Mouse (Mus musculus) bone marrow, adult 2 months (tissue): Measurements from ENCODE around the gene Cntnap2. TPM values are rescaled to one million over a fixed set of nuclear protein-coding genes. Genes with fewer than 3 reads are reported as not detected.
"Not testable (repeated sequence)": the region's sequence is repeated elsewhere in the genome, so short reads cannot be mapped to it uniquely, and the experiment has no call there.

Experiments used
- H3K27ac ChIP-seq: fragments of 200-500 bp; 2 replicates; pipeline ENCODE4 v1.5.1; 2012; ENCODE audit warnings: low read depth, mild to moderate bottlenecking, control low read depth, inconsistent platforms, low read length; ENCODE audit not compliant: control insufficient read depth, poor library complexity, insufficient read depth
- H3K4me1 ChIP-seq: fragments of 200-500 bp; 2 replicates; pipeline ENCODE4 v1.6.1; 2011; ENCODE audit warnings: low read length; ENCODE audit not compliant: control insufficient read depth, insufficient read depth
- H3K4me3 ChIP-seq: fragments of 200-500 bp; replicated peaks from 2 replicates; pipeline ENCODE3; 2011; ENCODE audit warnings: mild to moderate bottlenecking, low read depth, low read length, control low read depth; ENCODE audit not compliant: control insufficient read depth
- CTCF ChIP-seq: fragments of 200-500 bp; IDR thresholded peaks from 2 replicates; pipeline ENCODE4 v1.5.1; 2011; ENCODE audit warnings: low read length, control low read depth; ENCODE audit not compliant: control insufficient read depth, insufficient read depth
- POLR2A ChIP-seq: fragments of 200-500 bp; IDR thresholded peaks from 2 replicates; pipeline ENCODE4 v1.6.1; 2011; ENCODE audit warnings: low read depth, mild to moderate bottlenecking, control low read depth, low read length, borderline replicate concordance; ENCODE audit not compliant: control insufficient read depth
- WGBS: fragments of 180-500 bp; shearing (Covaris S2); methylation state at CpG from one replicate; pipeline ENCODE4 v1.1.7; 2018; 5-methylcytosine and 5-hydroxymethylcytosine counted together
- polyA plus RNA-seq: library from polyadenylated mRNA; stranded (reverse); fragments of >200 nt; gene quantifications from 2 replicates; pipeline ENCODE4 v1.2.4, GENCODE M21; 2011; ENCODE audit warnings: low replicate concordance; ENCODE audit not compliant: missing spikeins, insufficient read depth, insufficient read length

Gene Cntnap2
- polyA plus RNA-seq, 1 experiment = 0.40 TPM

DNA sequence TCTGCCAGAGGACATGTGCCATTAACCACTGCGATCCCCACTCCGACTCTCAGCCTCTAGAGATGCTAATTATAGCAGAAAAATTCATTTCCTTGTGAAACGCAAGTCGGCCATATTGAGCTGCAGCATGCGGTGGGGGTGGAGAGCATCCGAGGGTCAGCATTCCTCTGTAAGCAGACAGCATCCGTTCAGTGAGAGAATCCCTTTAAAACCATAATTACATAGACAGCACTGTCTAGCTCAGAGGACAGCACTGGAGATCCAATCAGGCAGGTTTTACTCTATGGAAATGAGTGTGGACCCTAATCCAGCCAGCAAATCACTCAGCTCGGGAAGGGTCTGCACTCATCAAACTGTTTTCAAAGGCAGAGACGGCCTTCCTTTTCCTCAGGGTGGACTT, 2133.3 kb downstream of the Cntnap2 start:
- WGBS = 70% methylated on average over 9 of the region's 9 CpGs
- TF ChIP-seq CTCF (no peak), POLR2A (no peak)
- Histone ChIP-seq H3K4me3 (no peak overlapping the region), H3K27ac (no peak overlapping the region), H3K4me1 (no peaks in the 10 kb centered on the region)

DNA sequence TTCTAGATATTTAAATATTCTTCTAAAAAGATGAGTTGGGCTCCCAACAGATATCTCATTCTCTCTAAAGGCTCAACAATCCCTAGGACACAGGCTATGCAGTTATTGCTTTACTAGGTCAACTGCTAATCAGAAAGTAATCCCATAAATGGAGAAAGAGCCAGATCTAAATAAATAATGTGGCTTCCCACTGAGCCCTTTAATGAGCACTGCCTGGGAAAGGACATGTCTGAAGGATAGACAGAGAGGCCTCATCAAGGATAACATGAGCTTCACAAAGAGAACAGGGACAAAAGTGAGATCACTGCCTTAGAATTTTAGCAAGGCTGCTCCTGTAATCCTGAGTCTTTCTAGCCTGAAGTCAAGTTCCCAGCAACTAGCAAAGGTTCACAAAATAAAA, 2138.4 kb downstream of the Cntnap2 start:
- H3K4me3 ChIP-seq = no peak overlapping the region
- TF ChIP-seq CTCF (no peak), POLR2A (no peak)
- no peak overlapping the region for H3K27ac ChIP-seq
- H3K4me1 ChIP-seq = no peaks in the 10 kb centered on the region

DNA sequence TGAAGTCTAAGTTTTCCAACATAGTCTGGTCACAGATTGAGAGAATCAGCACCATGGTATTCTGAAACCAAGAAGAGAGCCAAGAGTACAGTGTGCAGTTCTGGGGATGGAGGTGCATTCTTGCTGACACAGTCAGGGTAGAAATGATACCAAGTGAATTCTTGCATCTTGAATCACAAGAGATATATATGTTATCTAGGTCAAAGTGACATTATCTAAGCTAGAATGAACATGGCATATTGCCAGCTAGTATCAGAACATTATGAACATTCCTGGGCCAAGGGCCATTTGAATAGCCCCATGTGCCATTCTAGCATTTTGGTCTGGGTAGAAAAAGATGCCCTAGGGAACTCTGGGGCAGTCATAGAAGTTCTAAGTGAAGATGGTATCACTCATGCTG, 2141.5 kb downstream of the Cntnap2 start:
- Histone ChIP-seq H3K27ac (no peak overlapping the region), H3K4me1 (no peaks in the 10 kb centered on the region; the same call in 1 of the 2 replicates), H3K4me3 (no peak overlapping the region)
- no peak for TF ChIP-seq CTCF

DNA sequence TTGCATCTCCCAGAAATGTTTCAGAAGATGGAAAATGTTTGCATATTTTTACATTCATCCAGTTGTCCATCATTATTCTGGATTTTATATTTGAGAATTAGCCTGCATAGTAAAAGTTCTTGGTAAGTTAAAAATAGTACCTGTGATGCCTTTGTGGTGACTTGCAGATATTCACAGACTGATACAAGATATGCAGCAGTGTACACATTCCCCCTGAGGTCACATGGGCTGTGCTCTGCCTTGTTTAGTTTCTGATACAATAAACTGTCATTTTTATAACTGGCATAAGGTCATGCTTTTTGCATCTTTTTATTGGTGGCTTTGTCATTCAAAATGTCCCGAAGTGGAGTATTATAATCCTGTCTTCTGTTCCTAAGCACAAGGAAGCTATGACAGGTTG, 2148.9 kb downstream of the Cntnap2 start:
- no peaks in the 10 kb centered on the region; the same call in 1 of the 2 replicates for H3K4me1 ChIP-seq
- 57% methylated on average over 1 of the region's 1 CpGs for WGBS
- no peak overlapping the region for H3K27ac ChIP-seq
- H3K4me3 ChIP-seq = no peak overlapping the region
- TF ChIP-seq CTCF (no peak), POLR2A (no peak)

DNA sequence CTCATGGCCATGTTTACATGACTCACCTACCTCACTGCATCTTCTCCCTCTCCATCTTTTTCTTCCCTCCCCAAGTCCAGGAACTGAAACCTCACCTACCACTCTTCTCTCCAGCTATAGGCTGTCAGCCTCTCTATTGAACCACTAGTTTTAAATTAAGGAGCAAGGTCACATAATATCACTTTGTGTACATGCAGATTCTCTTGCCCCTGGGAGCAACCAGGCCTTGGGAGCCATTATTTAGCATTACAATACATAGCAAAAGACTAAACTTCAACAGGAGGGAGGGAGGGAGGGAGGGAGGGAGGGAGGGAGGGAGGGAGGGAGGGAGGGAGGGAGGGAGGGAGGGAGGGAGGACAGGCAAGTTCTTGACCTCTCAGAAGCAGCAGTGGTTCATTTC, 2155.6 kb downstream of the Cntnap2 start:
- H3K27ac ChIP-seq = no peak overlapping the region
- no peak overlapping the region for H3K4me3 ChIP-seq
- TF ChIP-seq CTCF (no peak), POLR2A (no peak)
- H3K4me1 ChIP-seq = no peaks in the 10 kb centered on the region

DNA sequence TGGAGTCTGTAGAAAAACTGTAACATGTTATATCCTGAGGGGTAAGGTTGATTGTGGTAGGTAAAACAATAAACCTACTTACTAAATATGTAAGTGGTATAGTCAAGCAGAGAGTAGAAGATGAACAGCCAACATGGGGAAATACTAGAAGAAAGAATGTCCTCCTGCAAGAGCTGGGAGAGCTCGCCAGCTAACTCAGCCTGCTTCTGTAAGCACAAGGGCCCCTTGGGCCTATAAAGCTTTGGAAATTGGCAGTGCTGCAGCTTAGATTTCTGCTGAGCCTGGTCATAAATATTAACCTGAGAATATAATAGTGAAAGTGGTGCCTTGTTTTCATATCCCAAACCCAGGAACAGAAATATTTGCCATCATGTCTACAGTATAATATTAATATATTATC, 2164.4 kb downstream of the Cntnap2 start:
- 55% methylated on average over 1 of the region's 1 CpGs for WGBS
- not testable (repeated sequence) for H3K27ac ChIP-seq, H3K4me3 ChIP-seq, H3K4me1 ChIP-seq

DNA sequence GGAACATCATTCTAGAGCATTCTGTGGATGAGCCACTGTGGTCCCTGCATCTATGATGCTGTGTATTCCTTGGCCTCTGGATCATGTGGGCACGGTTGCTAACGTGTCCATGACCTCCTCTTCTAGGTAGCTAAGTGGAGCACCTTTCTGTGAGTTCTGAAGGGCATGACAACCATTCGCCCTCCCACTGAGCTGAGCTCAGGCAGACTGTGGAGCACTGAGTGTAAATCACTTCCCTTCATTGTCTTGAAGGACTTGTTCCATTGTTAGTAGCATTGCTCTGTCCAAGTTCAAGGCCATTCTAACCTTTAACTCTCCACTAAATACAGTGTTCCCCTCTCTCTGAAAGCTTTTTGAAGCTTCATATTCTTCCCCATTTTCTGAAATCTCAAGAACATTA, 2166.2 kb downstream of the Cntnap2 start:
- H3K27ac ChIP-seq, H3K4me1 ChIP-seq, H3K4me3 ChIP-seq: not testable (repeated sequence)
- WGBS = 77% methylated on average over 3 of the region's 3 CpGs

DNA sequence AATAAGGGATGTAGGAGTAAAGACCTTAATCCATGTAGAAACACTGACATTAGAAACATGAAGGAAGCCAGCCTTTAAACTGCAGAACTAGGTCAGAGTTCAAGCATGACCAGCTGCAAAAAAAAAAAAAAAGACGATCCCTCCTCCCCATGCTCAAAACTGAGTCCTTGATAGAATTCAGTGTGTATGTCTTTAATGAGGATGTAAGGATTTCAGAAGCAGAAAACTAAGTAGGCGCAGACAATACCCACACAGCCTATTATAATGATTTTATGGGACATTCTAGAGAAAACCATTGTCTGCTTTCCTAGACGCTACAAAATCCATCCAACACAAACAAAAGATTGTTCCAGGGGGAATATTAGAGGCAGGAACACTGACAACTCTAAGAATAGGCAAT, 2168.4 kb downstream of the Cntnap2 start:
- Histone ChIP-seq H3K4me3 (no peak overlapping the region), H3K27ac (no peak overlapping the region), H3K4me1 (no peaks in the 10 kb centered on the region)
- 76% methylated on average over 3 of the region's 3 CpGs for WGBS
- TF ChIP-seq POLR2A = no peak
- TF ChIP-seq CTCF = no peak

DNA sequence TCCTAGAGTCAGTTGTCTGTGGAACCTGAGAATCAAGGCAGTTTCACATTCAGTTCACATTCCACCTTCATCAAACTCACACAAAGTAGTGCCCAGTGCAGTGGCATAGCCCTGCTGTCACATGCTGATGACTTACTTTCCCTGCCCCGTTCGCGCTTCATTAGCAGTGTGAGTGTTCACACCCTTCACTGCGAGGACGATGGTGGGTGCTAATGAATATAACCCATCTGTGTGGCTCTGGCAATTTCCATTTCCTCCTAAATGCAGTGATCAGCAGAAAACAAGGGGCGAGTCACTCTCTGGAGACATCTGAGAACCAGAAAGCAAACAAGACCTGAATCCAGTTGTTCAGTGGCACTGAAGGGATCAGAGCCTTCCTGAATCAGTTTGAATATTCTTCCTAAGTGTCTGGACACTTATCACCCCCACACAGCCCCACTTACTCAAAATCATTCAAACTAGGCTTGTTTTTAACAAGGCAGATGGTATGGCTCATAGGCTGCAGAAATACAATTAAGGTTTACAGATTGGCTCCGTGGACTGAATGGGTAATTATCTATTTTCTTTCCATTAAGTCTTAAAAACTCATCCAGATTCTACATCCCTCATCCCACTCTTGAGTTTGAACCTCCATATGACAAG, 2169.6 kb downstream of the Cntnap2 start:
- H3K4me1 ChIP-seq = no peaks in the 10 kb centered on the region
- TF ChIP-seq POLR2A (no peak), CTCF (no peak)
- WGBS = 71% methylated on average over 7 of the region's 7 CpGs
- H3K4me3 ChIP-seq = no peak overlapping the region
- no peak overlapping the region for H3K27ac ChIP-seq
